ENCODE assay signal across 26 mouse cellular contexts in the genomic region with DNA sequence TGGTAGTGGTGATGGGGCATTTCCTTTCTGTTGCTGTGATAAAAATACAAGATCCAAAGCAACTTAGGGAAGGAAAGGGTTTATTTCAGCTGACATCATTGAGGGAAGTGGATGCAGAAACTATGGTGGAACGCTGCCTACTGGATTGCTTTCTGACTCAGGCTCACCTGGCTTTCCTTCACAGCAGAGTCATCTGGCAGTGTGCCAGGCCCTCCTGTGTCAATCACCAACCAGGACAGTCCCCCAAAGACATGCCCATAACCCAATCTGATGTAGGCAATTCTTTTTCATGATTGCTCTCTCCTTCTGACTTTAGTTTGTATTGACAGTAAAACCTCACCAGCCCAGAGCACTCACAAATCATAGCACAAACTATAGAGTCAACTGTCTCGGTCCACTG. TPM values are rescaled to one million over a fixed set of nuclear protein-coding genes. Genes with fewer than 3 reads are reported as not detected.
A peak's percentile ranks its signal among the peaks of the same experiment; 100 is the strongest.
DNase-seq lines count a peak whose midpoint lies in the region; ATAC-seq lines count a peak whose summit lies in the region.
"Had no signal": no experiment of that assay in that cellular context is flagged by ENCODE, and none has a peak within 500 bp of the region (broad histone marks: within the 10 kb centered on the region; RNA-seq: fewer than 3 reads in every experiment).

No protein-coding gene starts in this region.

- H3K27me3 ChIP-seq in kidney, embryonic 16.5 days (ENCODE audit: insufficient read depth, low read length) = no peaks in the 10 kb centered on the region
- H3K27me3 ChIP-seq: CH12.LX; embryonic facial prominence, embryonic 12.5 days; forebrain, embryonic 13.5 days; forebrain, embryonic 15.5 days; Patski had no signal

- H3K4me1 ChIP-seq in kidney, embryonic 16.5 days (ENCODE audit: insufficient read depth, low read length) = no peaks in the 10 kb centered on the region
- H3K4me1 ChIP-seq: embryonic facial prominence, embryonic 12.5 days had no signal

- no peaks in the 10 kb centered on the region for H3K36me3 ChIP-seq in kidney, embryonic 16.5 days (ENCODE audit: insufficient read depth, low read length)
- H3K36me3 ChIP-seq: embryonic facial prominence, embryonic 10.5 days; embryonic facial prominence, embryonic 12.5 days; forebrain, embryonic 15.5 days; G1E had no signal

- H3K4me3 ChIP-seq in kidney, embryonic 16.5 days (ENCODE audit: low read length) = no peak overlapping the region
- H3K4me3 ChIP-seq: embryonic facial prominence, embryonic 10.5 days; embryonic facial prominence, embryonic 12.5 days; forebrain, embryonic 13.5 days; forebrain, embryonic 15.5 days had no signal

- DNase-seq in heart, adult 11 months = peak; percentile 71
- DNase-seq in heart, postnatal 4 days = no peak
- peak; percentile 33 for DNase-seq in kidney, postnatal 10 days
- peak; percentile 60 for DNase-seq in testis, postnatal 10 days (ENCODE audit: low spot score)
- no peak for DNase-seq in testis, postnatal 14 days (ENCODE audit: low spot score)
- DNase-seq in A20 (ENCODE audit: low read depth, low spot score) = peak; percentile 18
- DNase-seq in gastrocnemius, adult 18-20 months (ENCODE audit: low spot score) = no peak
- DNase-seq: adrenal gland, adult 8-10 months; adrenal gland, postnatal 14 days; adrenal gland, postnatal 36 days; B cell, adult 2 months; cerebellum, adult 11-12 months; cerebellum, adult 9-10 months; cerebellum, postnatal 14 days; cerebellum, postnatal 36 days; forebrain, postnatal 0 days had no signal

- no peaks in the 10 kb centered on the region for H3K9me3 ChIP-seq in kidney, embryonic 16.5 days (ENCODE audit: low read length)
- H3K9me3 ChIP-seq: embryonic facial prominence, embryonic 10.5 days; embryonic facial prominence, embryonic 12.5 days; forebrain, embryonic 13.5 days; forebrain, embryonic 15.5 days; G1E had no signal

- WGBS in kidney, embryonic 16.5 days = 79% methylated on average over 2 of the region's 2 CpGs

- no peak overlapping the region for H3K4me2 ChIP-seq in kidney, embryonic 16.5 days (replicated peaks; ENCODE audit: low read depth, low read length)
- H3K4me2 ChIP-seq: embryonic facial prominence, embryonic 12.5 days; forebrain, embryonic 13.5 days; forebrain, embryonic 15.5 days had no signal

- no peak overlapping the region for H3K27ac ChIP-seq in kidney, embryonic 16.5 days (ENCODE audit: low read length)
- H3K27ac ChIP-seq: embryonic facial prominence, embryonic 10.5 days; embryonic facial prominence, embryonic 12.5 days; forebrain, embryonic 13.5 days; forebrain, embryonic 15.5 days had no signal

- H3K9ac ChIP-seq in kidney, embryonic 16.5 days (replicated peaks; ENCODE audit: low read length) = no peak overlapping the region
- H3K9ac ChIP-seq: embryonic facial prominence, embryonic 12.5 days; forebrain, embryonic 13.5 days; forebrain, embryonic 15.5 days; forebrain, postnatal 0 days had no signal

- ATAC-seq in kidney, embryonic 16.5 days (ENCODE audit: low FRiP score, low TSS enrichment) = no peak
- ATAC-seq: activated CD4-positive, CD25-positive, alpha-beta regulatory T cell, adult 4 months; CD4-positive, CD25-positive, alpha-beta regulatory T cell, adult 4 months; forebrain, embryonic 13.5 days; forebrain, embryonic 15.5 days; forebrain, postnatal 0 days; Patski had no signal

RNA-seq across cellular contexts. Expression of gene Rasa2, which starts 41.0 kb away (rescaled TPM):
- 1 to 10 TPM; 9.3 to 9.7 TPM for total RNA-seq in heart, postnatal 4 days (2021)
- 18.7 and 19.3 TPM in 2 replicates for polyA plus RNA-seq in kidney, embryonic 16.5 days (2015; fragmentation: Nextera tagmentation; extraction: Ambion mirVana)
- total RNA-seq in gastrocnemius, adult 18-20 months (2021) = 1 to 10 TPM; 2.2 to 2.3 TPM

Comparison
In these comparisons a context has a peak if more than half of its experiments do, and no peak if none do; other contexts are left out.
1. DNase-seq: peak in heart, adult 11 months (single experiment), kidney, postnatal 10 days (single experiment), testis, postnatal 10 days (single experiment) and A20 (single experiment); none in heart, postnatal 4 days (single experiment), testis, postnatal 14 days (single experiment) and gastrocnemius, adult 18-20 months (single experiment).